Mouse (Mus musculus) cortical plate, adult 2 months (tissue): ENCODE data around the gene Ccdc191.

ENCODE experiments used
- CTCF ChIP-seq: fragments of 200-500 bp; IDR thresholded peaks from 2 replicates; pipeline ENCODE4 v1.5.1; 2011; ENCODE audit warnings: mild to moderate bottlenecking, control low read depth, low read length; ENCODE audit not compliant: insufficient read depth; ENCODE audit errors: extremely low read depth
- POLR2A ChIP-seq: fragments of 200-500 bp; IDR thresholded peaks from 2 replicates; pipeline ENCODE4 v1.6.1; 2011; ENCODE audit warnings: mild to moderate bottlenecking, low read length, control low read depth; ENCODE audit not compliant: insufficient read depth; ENCODE audit errors: extremely low read depth

GRCm38 (mm10) chr16:43860624-43861023 is 29.0 kb upstream of the Ccdc191 start:
- TF ChIP-seq CTCF (no peak), POLR2A (no peak)
